Mouse (Mus musculus): ENCODE results near the gene Lbhd1. TPM values are rescaled to one million over a fixed set of nuclear protein-coding genes. Genes with fewer than 3 reads are reported as not detected.
"Not testable (repeated sequence)": the region's sequence is repeated elsewhere in the genome, so short reads cannot be mapped to it uniquely, and the experiment has no call there.

Gene Lbhd1
- polyA plus RNA-seq, 2 experiments: 6.0 to 70.0 TPM

- DNase-seq (ENCODE audit: low spot score) (no peak), ATAC-seq (ENCODE audit: low FRiP score, low read depth) (no peak)
- Histone ChIP-seq H3K27ac (replicated peaks; ENCODE audit: low read depth, low read length) (no peak overlapping the region), H3K4me3 (replicated peaks; ENCODE audit: low read length) (no peak overlapping the region), H3K9me3 (ENCODE audit: control insufficient read depth, low read length) (no peaks in the 10 kb centered on the region), H3K4me2 (replicated peaks; ENCODE audit: low read depth, low read length, severe bottlenecking) (no peak overlapping the region), H3K4me1 (ENCODE audit: control insufficient read depth, insufficient read depth, low read length) (no peaks in the 10 kb centered on the region), H3K9ac (ENCODE audit: low read depth, low read length, severe bottlenecking) (no peak overlapping the region), H3K27me3 (ENCODE audit: control insufficient read depth, insufficient read depth, low read length) (no peaks in the 10 kb centered on the region), H3K36me3 (ENCODE audit: control insufficient read depth, insufficient read depth, low read length) (no peaks in the 10 kb centered on the region)
- no peak for TF ChIP-seq POLR2A (IDR thresholded peaks at IDR 0.05; ENCODE audit: borderline replicate concordance, extremely low read depth, insufficient read depth, insufficient read length)
- 23% methylated on average over 1 of the region's 1 CpGs for WGBS
These were observed 24.5 kb upstream of the Lbhd1 start for GRCm38 (mm10) chr19:8859018-8859417.

- Histone ChIP-seq H3K9ac (ENCODE audit: low read depth, low read length, severe bottlenecking) (no peak overlapping the region), H3K27ac (replicated peaks; ENCODE audit: low read depth, low read length) (no peak overlapping the region), H3K27me3 (ENCODE audit: control insufficient read depth, insufficient read depth, low read length) (no peaks in the 10 kb centered on the region), H3K36me3 (ENCODE audit: control insufficient read depth, insufficient read depth, low read length) (no peaks in the 10 kb centered on the region), H3K4me1 (ENCODE audit: control insufficient read depth, insufficient read depth, low read length) (no peaks in the 10 kb centered on the region), H3K4me2 (replicated peaks; ENCODE audit: low read depth, low read length, severe bottlenecking) (no peak overlapping the region), H3K9me3 (ENCODE audit: control insufficient read depth, low read length) (no peaks in the 10 kb centered on the region), H3K4me3 (replicated peaks; ENCODE audit: low read length) (no peak overlapping the region)
- 83% methylated on average over 6 of the region's 6 CpGs for WGBS
- ATAC-seq (ENCODE audit: low FRiP score, low read depth): no peak
- no peak for DNase-seq (ENCODE audit: low spot score)
- no peak for TF ChIP-seq POLR2A (IDR thresholded peaks at IDR 0.05; ENCODE audit: borderline replicate concordance, extremely low read depth, insufficient read depth, insufficient read length)
These were observed 19.3 kb upstream of the Lbhd1 start for GRCm38 (mm10) chr19:8864265-8864664.

GRCm38 (mm10) chr19:8870381-8870780 is 13.2 kb upstream of the Lbhd1 start:
- Histone ChIP-seq H3K4me2 (replicated peaks; ENCODE audit: low read depth, low read length, severe bottlenecking) (peak overlapping the region; percentile 88; the same call in 1 of the 2 replicates), H3K4me3 (replicated peaks; ENCODE audit: low read length) (peak overlapping the region; percentile 91; the same call in 1 of the 2 replicates), H3K36me3 (ENCODE audit: control insufficient read depth, insufficient read depth, low read length) (peaks cover 20% of the 10 kb centered on the region)
- WGBS: 86% methylated on average over 3 of the region's 3 CpGs
- H3K27ac ChIP-seq (replicated peaks; ENCODE audit: low read depth, low read length); H3K27me3 ChIP-seq (ENCODE audit: control insufficient read depth, insufficient read depth, low read length); DNase-seq (ENCODE audit: low spot score); H3K9ac ChIP-seq (ENCODE audit: low read depth, low read length, severe bottlenecking); ATAC-seq (ENCODE audit: low FRiP score, low read depth); H3K9me3 ChIP-seq (ENCODE audit: control insufficient read depth, low read length); H3K4me1 ChIP-seq (ENCODE audit: control insufficient read depth, insufficient read depth, low read length): not testable (repeated sequence)

GRCm38 (mm10) chr19:8870838-8871237 is 12.7 kb upstream of the Lbhd1 start:
- H3K9ac ChIP-seq (ENCODE audit: low read depth, low read length, severe bottlenecking): peak overlapping the region; percentile 93
- no peak for TF ChIP-seq POLR2A (IDR thresholded peaks at IDR 0.05; ENCODE audit: borderline replicate concordance, extremely low read depth, insufficient read depth, insufficient read length)
- H3K4me2 ChIP-seq (replicated peaks; ENCODE audit: low read depth, low read length, severe bottlenecking): peak overlapping the region; percentile 88
- 64% methylated on average over 9 of the region's 9 CpGs for WGBS
- H3K9me3 ChIP-seq (ENCODE audit: control insufficient read depth, low read length): no peaks in the 10 kb centered on the region
- DNase-seq (ENCODE audit: low spot score): no peak
- H3K27me3 ChIP-seq (ENCODE audit: control insufficient read depth, insufficient read depth, low read length): no peaks in the 10 kb centered on the region
- H3K4me3 ChIP-seq (replicated peaks; ENCODE audit: low read length): peak overlapping the region; percentile 91
- H3K36me3 ChIP-seq (ENCODE audit: control insufficient read depth, insufficient read depth, low read length): peaks cover 25% of the 10 kb centered on the region
- ATAC-seq (ENCODE audit: low FRiP score, low read depth): peak; percentile 38; the same call in 1 of the 2 replicates
- H3K4me1 ChIP-seq (ENCODE audit: control insufficient read depth, insufficient read depth, low read length): peaks cover 4% of the 10 kb centered on the region; the same call in 1 of the 2 replicates
- H3K27ac ChIP-seq (replicated peaks; ENCODE audit: low read depth, low read length): peak overlapping the region; percentile 40

- H3K4me2 ChIP-seq (replicated peaks; ENCODE audit: low read depth, low read length, severe bottlenecking): peak within 1 kb of the TSS; percentile 88
- DNase-seq (ENCODE audit: low spot score): peak; percentile 96
- peaks cover 4% of the 10 kb centered on the region; the same call in 1 of the 2 replicates for H3K4me1 ChIP-seq (ENCODE audit: control insufficient read depth, insufficient read depth, low read length)
- H3K9me3 ChIP-seq (ENCODE audit: control insufficient read depth, low read length): no peaks in the 10 kb centered on the region
- peaks cover 32% of the 10 kb centered on the region for H3K36me3 ChIP-seq (ENCODE audit: control insufficient read depth, insufficient read depth, low read length)
- no peaks in the 10 kb centered on the region for H3K27me3 ChIP-seq (ENCODE audit: control insufficient read depth, insufficient read depth, low read length)
- 3% methylated on average over 52 of the region's 59 CpGs for WGBS
- H3K4me3 ChIP-seq (replicated peaks; ENCODE audit: low read length): peak within 1 kb of the TSS; percentile 91
- H3K9ac ChIP-seq (ENCODE audit: low read depth, low read length, severe bottlenecking): peak within 1 kb of the TSS; percentile 93
- ATAC-seq (ENCODE audit: low FRiP score, low read depth): peak; percentile 97
- H3K27ac ChIP-seq (replicated peaks; ENCODE audit: low read depth, low read length): peak within 1 kb of the TSS; percentile 63
- peak; percentile 60; the same call in 1 of the 2 replicates for TF ChIP-seq POLR2A (IDR thresholded peaks at IDR 0.05; ENCODE audit: borderline replicate concordance, extremely low read depth, insufficient read depth, insufficient read length)
These were observed 12.0 kb upstream of the Lbhd1 start, which contains the start of gene Ubxn1 for GRCm38 (mm10) chr19:8871267-8872186. Ubxn1 (plus strand) TSS chr19:8871496.

Data from limb, embryonic 14.5 days (tissue).